Mouse (Mus musculus) cerebellum, postnatal 10 days (tissue): ENCODE measurements around the gene Fam129a.
A peak's percentile ranks its signal among the peaks of the same experiment; 100 is the strongest.

Experiments
- DNase-seq, 2 experiments: peaks; one replicate each; pipeline ENCODE4 v3.0.0; 2021; ENCODE audit warnings: mixed read lengths in 2 of 2

Fam129a gene

DNA sequence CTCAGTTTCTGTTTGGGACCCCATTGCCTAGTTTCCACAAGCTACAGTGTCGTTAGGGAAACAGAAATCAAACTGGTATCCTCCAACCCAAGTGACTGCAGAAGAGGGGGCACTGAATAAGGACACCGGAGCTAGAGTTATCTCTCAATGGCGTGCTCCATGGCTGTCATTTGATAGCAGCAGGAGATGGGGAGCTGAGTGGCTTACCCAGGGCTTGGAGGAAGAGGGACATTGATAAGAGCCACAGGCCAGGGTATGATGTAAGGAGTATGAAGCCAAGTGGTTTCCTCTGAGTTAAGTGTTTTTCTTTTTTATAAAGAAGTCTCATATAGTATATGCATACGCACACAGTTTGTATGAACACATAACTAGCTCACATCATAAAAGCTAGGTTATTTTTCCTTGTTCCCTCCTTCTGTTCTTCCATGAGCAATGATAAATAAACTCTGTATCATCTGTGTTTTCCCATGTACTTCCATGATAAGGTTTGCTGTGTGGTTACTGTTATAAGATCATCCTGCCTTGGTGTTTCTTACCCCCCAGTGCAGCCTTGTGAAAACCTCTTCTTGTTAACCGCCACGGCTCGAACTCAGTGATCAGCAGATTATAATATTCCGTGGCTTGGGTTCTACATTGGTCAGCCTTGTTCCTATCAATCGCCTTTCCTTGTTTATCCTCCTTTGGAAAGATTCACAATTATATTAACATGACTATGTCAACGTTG is 96.5 kb downstream of the Fam129a start:
- no peak for DNase-seq

DNA sequence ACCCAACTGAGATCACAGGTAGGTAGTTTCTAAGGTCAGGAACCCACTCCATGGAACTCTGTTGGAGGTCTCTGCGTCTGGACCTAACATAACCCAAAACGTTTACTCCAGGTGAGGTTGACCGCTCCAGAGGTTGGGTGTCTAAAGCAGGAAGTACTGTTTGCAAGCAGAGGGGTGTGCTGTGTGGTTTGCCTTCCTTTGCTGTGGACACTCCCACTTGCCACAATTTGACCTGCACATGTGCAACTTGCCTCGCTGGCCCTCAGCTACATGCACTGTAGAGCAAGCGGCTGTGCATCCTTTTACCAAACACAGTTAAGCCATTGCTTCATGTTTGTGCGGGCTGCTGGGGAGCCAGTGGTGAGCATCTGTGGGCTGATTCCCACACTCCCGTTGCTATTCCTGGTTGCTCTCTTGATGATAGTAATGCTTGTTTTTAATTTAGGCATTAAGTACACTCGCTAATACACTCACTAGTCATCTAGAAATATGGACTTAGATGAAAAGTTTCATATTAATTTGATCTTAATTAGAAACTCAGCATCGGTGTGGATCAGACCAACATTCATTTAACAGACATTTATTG is 99.1 kb downstream of the Fam129a start:
- DNase-seq: no peak

DNA sequence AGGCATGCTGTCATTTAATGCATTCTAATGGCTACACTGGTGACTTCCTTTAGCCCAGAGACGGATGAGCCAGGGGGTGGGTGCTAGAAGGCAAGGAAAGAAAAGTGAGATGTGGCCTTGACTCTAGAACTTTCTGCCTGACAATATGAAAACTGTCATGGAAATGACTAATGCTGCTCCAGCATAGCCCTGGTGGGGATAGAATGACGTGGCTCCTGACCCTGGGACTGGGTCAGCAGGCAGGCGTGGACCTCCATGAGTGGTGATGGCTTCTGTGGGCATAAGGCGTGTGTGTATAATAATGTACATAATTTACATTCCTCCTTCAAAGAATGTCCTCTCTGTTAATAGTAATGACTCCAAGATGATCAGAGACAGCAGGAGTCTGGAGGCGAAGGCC is 104.7 kb downstream of the Fam129a start:
- DNase-seq: no peak

- DNase-seq: no peak
These were observed 106.3 kb downstream of the Fam129a start for GRCm38 (mm10) chr1:151677185-151677809.

- no peak for DNase-seq
These were observed 107.0 kb downstream of the Fam129a start for GRCm38 (mm10) chr1:151677975-151678374.

DNA sequence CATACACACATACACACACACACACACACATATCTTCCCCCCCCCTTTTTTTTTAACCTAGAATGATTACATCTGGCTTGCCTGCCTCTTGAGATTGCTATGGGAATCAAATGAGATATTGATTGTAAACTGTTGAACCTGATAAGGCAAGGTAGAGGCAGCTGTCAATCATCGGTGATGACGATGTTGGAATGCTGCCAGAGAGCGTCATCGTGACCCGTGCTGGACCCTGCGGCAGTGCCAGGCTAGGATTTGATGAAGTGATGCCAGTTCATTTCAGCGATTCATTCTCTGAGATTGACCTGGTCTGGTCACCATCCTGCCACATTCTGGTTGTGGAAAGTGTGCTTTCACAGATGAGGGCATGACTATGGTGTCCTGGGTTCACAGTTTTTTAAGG is 108.2 kb downstream of the Fam129a start:
- peak in 1 of 2 experiments; percentile 17 for DNase-seq

DNA sequence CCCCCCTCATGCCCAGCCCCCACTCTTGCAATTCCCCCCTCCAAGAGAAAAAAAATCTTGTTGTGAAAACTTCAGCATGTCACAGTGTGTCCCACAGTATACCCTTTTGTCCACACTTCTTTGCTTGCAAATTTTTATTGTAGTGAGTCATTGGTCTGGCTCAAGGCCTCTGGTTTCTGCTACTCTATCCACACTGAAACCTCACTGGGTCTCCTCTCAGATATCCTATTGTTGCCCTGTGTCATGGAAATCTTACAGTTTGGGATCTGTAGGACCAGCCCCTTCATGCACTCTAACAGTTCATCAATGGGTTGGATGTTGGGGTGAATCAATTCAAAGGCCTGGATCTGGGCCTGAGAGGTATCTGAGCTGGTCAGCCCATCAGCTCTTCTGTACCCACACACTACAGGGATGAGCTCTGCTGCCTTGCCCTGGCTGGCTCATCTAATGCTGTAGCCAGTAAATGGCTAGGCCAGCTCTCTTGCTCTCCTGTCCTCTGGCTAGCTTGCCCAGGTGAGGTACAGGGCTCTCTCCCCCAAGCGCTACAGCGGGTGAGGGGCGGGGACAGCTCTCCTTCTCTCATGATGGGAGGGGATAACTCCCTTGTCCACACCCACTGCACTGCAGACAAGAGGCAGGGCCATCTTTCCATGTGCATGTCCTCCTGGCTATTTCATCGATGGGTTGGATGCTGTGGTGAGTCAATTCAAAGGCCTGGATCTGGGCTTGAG is 109.1 kb downstream of the Fam129a start:
- DNase-seq: no peak

DNA sequence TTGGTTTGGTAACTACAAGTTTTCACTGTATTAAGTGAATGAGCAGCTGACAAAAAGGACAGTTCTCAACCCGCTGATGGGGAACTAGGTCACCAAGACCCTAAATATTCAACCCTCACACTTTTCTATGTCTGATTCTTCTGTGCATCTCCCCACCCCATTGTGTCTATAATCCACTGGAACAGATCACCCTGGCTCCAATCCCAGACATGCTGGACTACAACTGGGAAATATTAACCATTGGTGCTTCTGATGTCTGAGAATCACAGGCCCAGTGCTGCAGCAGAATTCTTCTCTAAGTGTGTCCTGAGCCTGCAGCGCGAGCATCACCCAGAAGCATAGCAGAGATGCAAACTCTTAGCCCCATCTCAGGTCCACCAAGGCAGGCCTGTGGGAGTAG is 110.0 kb downstream of the Fam129a start:
- DNase-seq: peak; percentile 47 to 57

GRCm38 (mm10) chr1:151682896-151683295 is 111.9 kb downstream of the Fam129a start:
- no peak for DNase-seq

- no peak for DNase-seq
These were observed 113.5 kb downstream of the Fam129a start for GRCm38 (mm10) chr1:151684451-151684892.

GRCm38 (mm10) chr1:151684978-151685377 is 114.0 kb downstream of the Fam129a start:
- DNase-seq: no peak

- DNase-seq: peak in 1 of 2 experiments; percentile 32
These were observed 114.8 kb downstream of the Fam129a start for GRCm38 (mm10) chr1:151685666-151686309.

GRCm38 (mm10) chr1:151686696-151687095 is 115.7 kb downstream of the Fam129a start:
- DNase-seq: no peak

- DNase-seq: no peak
These were observed 118.0 kb downstream of the Fam129a start for GRCm38 (mm10) chr1:151689032-151689431.

DNA sequence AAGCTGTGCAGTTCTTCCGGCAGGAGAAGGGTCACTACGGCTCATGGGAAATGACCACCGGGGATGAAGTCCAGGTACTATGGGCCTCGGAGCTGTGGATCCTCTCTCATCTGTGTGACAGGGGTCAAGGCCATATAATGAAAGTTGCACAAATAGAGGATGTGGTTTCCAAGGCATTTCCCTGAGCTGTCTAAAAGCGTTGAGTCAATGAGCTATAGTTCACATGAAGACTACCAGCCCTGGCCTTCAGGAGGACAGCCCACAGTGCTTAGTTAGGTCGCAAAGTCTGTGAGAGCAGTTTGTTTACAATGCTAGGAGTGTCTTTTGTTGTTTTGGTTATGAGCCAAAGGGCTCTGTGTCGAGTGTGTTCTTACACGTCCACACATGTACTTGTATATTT is 118.6 kb downstream of the Fam129a start:
- DNase-seq: no peak

- no peak for DNase-seq
These were observed 119.1 kb downstream of the Fam129a start for GRCm38 (mm10) chr1:151690061-151690460.

DNA sequence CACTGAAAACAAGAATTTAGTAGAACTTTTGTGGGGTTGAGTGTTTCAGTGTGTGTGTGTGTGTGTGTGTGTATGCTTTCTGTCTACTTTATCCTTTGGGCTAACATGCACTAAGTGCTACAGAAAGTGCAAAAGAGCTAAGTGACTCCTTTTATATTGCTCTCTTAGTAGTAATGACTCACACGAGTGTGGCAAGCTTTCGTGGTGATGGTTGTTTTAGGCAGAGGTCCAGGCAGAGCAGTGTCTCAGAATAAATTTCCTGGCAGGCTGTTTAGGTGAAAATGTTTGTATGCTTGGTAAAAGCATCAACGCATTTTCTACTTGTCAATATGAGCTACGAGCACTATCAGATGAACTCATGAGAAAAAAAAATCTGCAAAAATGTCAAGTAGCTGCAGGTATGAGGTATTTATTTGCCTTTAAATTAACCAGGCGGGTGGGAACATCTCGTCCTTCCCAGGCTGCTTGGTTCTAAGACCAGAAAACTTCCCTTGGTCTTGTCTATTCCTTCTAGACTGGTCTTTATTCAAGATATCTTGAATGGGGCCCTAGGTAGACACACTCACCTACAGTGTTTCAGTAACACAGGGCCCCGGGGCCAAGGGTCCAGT is 119.7 kb downstream of the Fam129a start:
- no peak for DNase-seq

- DNase-seq: peak; percentile 31 to 39
These were observed 121.9 kb downstream of the Fam129a start for GRCm38 (mm10) chr1:151692867-151693266.

GRCm38 (mm10) chr1:151696751-151697150 is 125.8 kb downstream of the Fam129a start:
- no peak for DNase-seq

GRCm38 (mm10) chr1:151697901-151698641 is 127.1 kb downstream of the Fam129a start:
- no peak for DNase-seq

GRCm38 (mm10) chr1:151699363-151699762 is 128.4 kb downstream of the Fam129a start:
- no peak for DNase-seq

DNA sequence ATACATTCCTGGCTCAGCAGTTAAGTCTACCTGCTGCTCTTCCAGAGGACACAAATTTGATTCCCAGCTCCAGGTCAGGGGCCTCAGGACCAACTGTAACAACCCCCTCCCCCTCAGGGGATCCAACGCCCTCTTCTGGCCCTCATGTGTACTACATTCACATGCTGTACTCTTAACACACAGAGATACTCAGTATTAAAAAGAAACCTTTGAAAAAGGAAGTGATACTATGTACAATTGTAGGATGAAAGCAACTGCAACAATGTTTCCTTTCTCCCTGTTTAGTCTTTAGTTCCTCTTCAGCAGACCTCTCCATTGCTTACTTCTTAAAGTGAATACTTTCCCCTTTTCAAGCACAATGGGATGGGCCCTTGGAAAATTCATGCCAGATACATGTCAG is 131.8 kb downstream of the Fam129a start:
- DNase-seq: no peak
